In the genomic region with DNA sequence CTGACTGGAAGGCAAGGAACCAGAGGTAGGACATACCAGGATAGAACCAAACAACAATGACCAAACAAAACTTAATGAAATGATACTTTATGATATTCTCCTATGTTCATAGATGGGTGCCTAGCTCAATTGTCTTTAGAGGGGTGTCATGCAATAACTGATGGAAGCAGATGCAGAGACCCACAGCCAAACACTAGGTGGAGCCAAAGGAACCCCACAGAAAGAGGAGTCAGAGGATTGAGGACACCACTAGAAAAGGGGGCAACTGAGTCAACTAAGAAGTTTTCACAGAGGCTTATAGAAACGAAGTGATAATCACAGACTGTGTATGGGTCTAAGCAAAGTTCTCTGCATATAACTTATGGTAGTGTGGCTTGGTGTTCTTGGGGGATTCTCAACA, we compare ENCODE assay signal across 20 mouse cellular contexts. TPM values are rescaled to one million over a fixed set of nuclear protein-coding genes. Genes with fewer than 3 reads are reported as not detected.
DNase-seq lines count a peak whose midpoint lies in the region; ATAC-seq and TF ChIP-seq lines count a peak whose summit lies in the region.
"Had no signal": no experiment of that assay in that cellular context is flagged by ENCODE, and none has a peak within 500 bp of the region (broad histone marks: within the 10 kb centered on the region; RNA-seq: fewer than 3 reads in every experiment).

No protein-coding gene starts in this region.

- intact Hi-C loops in gastrocnemius, adult 2 months (cut with DNase I) = no loop called here
- intact Hi-C loops in gastrocnemius, postnatal 14 days (cut with DNase I; ENCODE audit: low total_unique reads) = no loop called here
- intact Hi-C loops in gastrocnemius, postnatal 36 days (cut with DNase I) = no loop called here
- intact Hi-C loops in left cerebral cortex, postnatal 4 days (cut with DNase I) = no loop called here

- 0 out of 2 replicates have a peak, but pooled peaks have one; percentile 57 for ATAC-seq in megakaryocyte-erythroid progenitor cell, adult 5-6 weeks (replicated peaks; ENCODE audit: low FRiP score, low TSS enrichment, poor library complexity, severe bottlenecking)
- ATAC-seq: intestine, postnatal 0 days had no signal

- peak; percentile 34 for TF ChIP-seq CTCF in gastrocnemius, adult 2 months (IDR thresholded peaks at IDR 0.05)

- H3K4me3 ChIP-seq in gastrocnemius, adult 2 months = no peak overlapping the region
- H3K4me3 ChIP-seq: forebrain, embryonic 10.5 days; heart, embryonic 10.5 days; stomach, embryonic 15.5 days had no signal

- H3K27ac ChIP-seq in gastrocnemius, adult 2 months = no peak overlapping the region
- H3K27ac ChIP-seq: forebrain, embryonic 10.5 days; heart, embryonic 10.5 days; hindbrain, embryonic 14.5 days; stomach, embryonic 15.5 days had no signal

- no peak for DNase-seq in gastrocnemius, adult 2 months
- no peak for DNase-seq in gastrocnemius, postnatal 14 days
- peak; percentile 32 for DNase-seq in CD4-positive helper T cell, adult 2 months (ENCODE audit: low read depth, low spot score)
- DNase-seq in R1 (ENCODE audit: low read depth, low spot score) = peak; percentile 8
- DNase-seq in gastrocnemius, postnatal 36 days = no peak
- DNase-seq in left cerebral cortex, postnatal 4 days = no peak
- no peak for DNase-seq in lung, postnatal 25 days (ENCODE audit: low spot score)
- DNase-seq: adrenal gland, adult 8-10 months; cerebellum, adult 9-10 months; heart, postnatal 10 days; kidney, postnatal 25 days; layer of hippocampus, adult 9-11 months; lung, postnatal 14 days had no signal

RNA-seq across cellular contexts. Expression of a gene that starts 24.5 kb away (rescaled TPM):
- total RNA-seq in gastrocnemius, adult 2 months (2021) = not detected
- not detected for total RNA-seq in gastrocnemius, postnatal 14 days (2021)
- 0.22 and 0.42 TPM in 2 replicates for total RNA-seq in megakaryocyte-erythroid progenitor cell, adult 5-6 weeks (2014; fragmentation: Nextera tagmentation)
- total RNA-seq in megakaryocyte-erythroid progenitor cell, adult 5-6 weeks (2017) = 0.50 and 1.2 TPM in 2 replicates
- under 1 TPM in 1 of 2 experiments, not detected in 1; 0.10 TPM for total RNA-seq in gastrocnemius, postnatal 36 days (2021)
- total RNA-seq in left cerebral cortex, postnatal 4 days (2021) = under 1 TPM in 1 of 2 experiments, not detected in 1; 0.06 TPM
- total RNA-seq: left cerebral cortex, postnatal 10 days had no signal

Comparison
In these comparisons a context has a peak if more than half of its experiments do, and no peak if none do; other contexts are left out.
1. DNase-seq: peak in CD4-positive helper T cell, adult 2 months (single experiment) and R1 (single experiment); none in gastrocnemius, adult 2 months (single experiment), gastrocnemius, postnatal 14 days (single experiment), gastrocnemius, postnatal 36 days (0 of 2), left cerebral cortex, postnatal 4 days (single experiment) and lung, postnatal 25 days (single experiment).